Mouse (Mus musculus) kidney, postnatal 4 days (tissue): ENCODE measurements at regions not wholly inside any gene's neighbourhood (a gene's known extent, or its start where the extent isn't known, plus 50 kb on each side); places are given as distances from the start of the nearest gene placed in this dataset.

Source experiments
- DNase-seq, 2 experiments: peaks; one replicate each; pipeline ENCODE4 v3.0.0; 2021; ENCODE audit warnings: mixed read lengths in 2 of 2

GRCm38 (mm10) chr5:85706084-85706483 is 359.3 kb downstream of the Cenpc1 start:
- no peak for DNase-seq

GRCm38 (mm10) chr5:85677872-85678271 is 387.5 kb downstream of the Cenpc1 start:
- no peak for DNase-seq

- no peak for DNase-seq
Observed at GRCm38 (mm10) chr5:85671121-85671520, 394.3 kb downstream of the Cenpc1 start.

GRCm38 (mm10) chr5:85661487-85661886 is 403.9 kb downstream of the Cenpc1 start:
- DNase-seq, result no peak

- DNase-seq, result no peak
Observed at GRCm38 (mm10) chr5:85621078-85621477, 444.3 kb downstream of the Cenpc1 start.

- DNase-seq, result no peak
Observed at GRCm38 (mm10) chr5:85614783-85615182, 450.6 kb downstream of the Cenpc1 start.

- peak in 1 of 2 experiments; percentile 13 for DNase-seq
Observed at GRCm38 (mm10) chr5:85612606-85613005, 452.8 kb downstream of the Cenpc1 start.

- no peak for DNase-seq
Observed at GRCm38 (mm10) chr5:85609104-85609503, 456.3 kb downstream of the Cenpc1 start.

GRCm38 (mm10) chr5:85598164-85598563 is 467.2 kb downstream of the Cenpc1 start:
- DNase-seq, result no peak

- no peak for DNase-seq
Observed at GRCm38 (mm10) chr5:85595082-85595447, 470.3 kb downstream of the Cenpc1 start.

- no peak for DNase-seq
Observed at GRCm38 (mm10) chr5:85594413-85595081, 470.8 kb downstream of the Cenpc1 start.

- DNase-seq, result no peak
Observed at GRCm38 (mm10) chr5:85592236-85592635, 473.1 kb downstream of the Cenpc1 start.

GRCm38 (mm10) chr5:85586727-85587126 is 478.7 kb downstream of the Cenpc1 start:
- DNase-seq, result peak; percentile 51 to 53

GRCm38 (mm10) chr5:85572531-85572930 is 492.9 kb downstream of the Cenpc1 start:
- no peak for DNase-seq

- DNase-seq, result no peak
Observed at GRCm38 (mm10) chr5:85571967-85572366, 493.4 kb downstream of the Cenpc1 start.

- DNase-seq, result no peak
Observed at GRCm38 (mm10) chr5:85571381-85571780, 494.0 kb downstream of the Cenpc1 start.

GRCm38 (mm10) chr5:85536329-85536728 is 529.1 kb downstream of the Cenpc1 start:
- no peak for DNase-seq

GRCm38 (mm10) chr5:85525385-85526194 is 539.8 kb downstream of the Cenpc1 start:
- no peak for DNase-seq

- no peak for DNase-seq
Observed at GRCm38 (mm10) chr5:85505244-85505643, 560.1 kb downstream of the Cenpc1 start.

- no peak for DNase-seq
Observed at GRCm38 (mm10) chr5:85497261-85497660, 568.1 kb downstream of the Cenpc1 start.

GRCm38 (mm10) chr5:85485733-85486322 is 579.6 kb downstream of the Cenpc1 start:
- DNase-seq, result no peak

- no peak for DNase-seq
Observed at GRCm38 (mm10) chr5:85485157-85485556, 580.2 kb downstream of the Cenpc1 start.

- DNase-seq, result no peak
Observed at GRCm38 (mm10) chr5:85467811-85468210, 597.6 kb downstream of the Cenpc1 start.

GRCm38 (mm10) chr5:85467151-85467550 is 598.2 kb downstream of the Cenpc1 start:
- DNase-seq, result no peak
